Mouse (Mus musculus): Measurements from ENCODE around the gene Lpp. TPM values are rescaled to one million over a fixed set of nuclear protein-coding genes. Genes with fewer than 3 reads are reported as not detected.
A peak's percentile ranks its signal among the peaks of the same experiment; 100 is the strongest.

The Lpp gene
- total and polyA plus RNA-seq, 2 experiments from 2014 or later: 7.9 to 15.9 TPM

- 68% methylated on average over 2 of the region's 2 CpGs for WGBS
- peaks cover 3% of the 10 kb centered on the region; the same call in 1 of the 2 replicates for H3K4me1 ChIP-seq (ENCODE audit: insufficient read depth, low read length)
- ATAC-seq (ENCODE audit: low FRiP score) (no peak), DNase-seq (ENCODE audit: low spot score) (no peak)
- TF ChIP-seq CTCF (IDR thresholded peaks at IDR 0.05): no peak
- H3K27ac ChIP-seq (ENCODE audit: low read depth, low read length): no peak overlapping the region
- H3K27me3 ChIP-seq (ENCODE audit: insufficient read depth, low read length): no peaks in the 10 kb centered on the region
- no peak overlapping the region for H3K4me2 ChIP-seq (ENCODE audit: low read depth, low read length, poor library complexity, severe bottlenecking)
- H3K36me3 ChIP-seq (ENCODE audit: insufficient read depth, low read length): no peaks in the 10 kb centered on the region
- H3K4me3 ChIP-seq (ENCODE audit: low read depth, low read length): no peak overlapping the region
- no peak overlapping the region for H3K9ac ChIP-seq (replicated peaks; ENCODE audit: low read length, poor library complexity, severe bottlenecking)
- H3K9me3 ChIP-seq (ENCODE audit: low read length): no peaks in the 10 kb centered on the region
Measured at GRCm38 (mm10) chr16:24735754-24736153, 342.4 kb downstream of the Lpp start.

- Histone ChIP-seq H3K27ac (ENCODE audit: low read depth, low read length) (no peak overlapping the region), H3K9me3 (ENCODE audit: low read length) (no peaks in the 10 kb centered on the region), H3K4me2 (ENCODE audit: low read depth, low read length, poor library complexity, severe bottlenecking) (no peak overlapping the region), H3K9ac (replicated peaks; ENCODE audit: low read length, poor library complexity, severe bottlenecking) (no peak overlapping the region), H3K36me3 (ENCODE audit: insufficient read depth, low read length) (no peaks in the 10 kb centered on the region), H3K4me3 (ENCODE audit: low read depth, low read length) (no peak overlapping the region), H3K27me3 (ENCODE audit: insufficient read depth, low read length) (no peaks in the 10 kb centered on the region), H3K4me1 (ENCODE audit: insufficient read depth, low read length) (peaks cover 3% of the 10 kb centered on the region; the same call in 1 of the 2 replicates)
- WGBS: 42% methylated on average over 10 of the region's 10 CpGs
- DNase-seq (ENCODE audit: low spot score) (no peak), ATAC-seq (ENCODE audit: low FRiP score) (no peak)
- TF ChIP-seq CTCF (IDR thresholded peaks at IDR 0.05): no peak
Measured at GRCm38 (mm10) chr16:24737362-24738057, 344.2 kb downstream of the Lpp start.

GRCm38 (mm10) chr16:24740714-24741113 lies 347.4 kb downstream of the Lpp start:
- DNase-seq (ENCODE audit: low spot score) (no peak), ATAC-seq (ENCODE audit: low FRiP score) (no peak)
- no peak overlapping the region for H3K27ac ChIP-seq (ENCODE audit: low read depth, low read length)
- H3K36me3 ChIP-seq (ENCODE audit: insufficient read depth, low read length): no peaks in the 10 kb centered on the region
- H3K4me3 ChIP-seq (ENCODE audit: low read depth, low read length): no peak overlapping the region
- no peak overlapping the region for H3K4me2 ChIP-seq (ENCODE audit: low read depth, low read length, poor library complexity, severe bottlenecking)
- peak; percentile 44 for TF ChIP-seq CTCF (IDR thresholded peaks at IDR 0.05)
- no peak overlapping the region for H3K9ac ChIP-seq (replicated peaks; ENCODE audit: low read length, poor library complexity, severe bottlenecking)
- peaks cover 3% of the 10 kb centered on the region; the same call in 1 of the 2 replicates for H3K4me1 ChIP-seq (ENCODE audit: insufficient read depth, low read length)
- WGBS: 87% methylated on average over 4 of the region's 4 CpGs
- no peaks in the 10 kb centered on the region for H3K27me3 ChIP-seq (ENCODE audit: insufficient read depth, low read length)
- no peaks in the 10 kb centered on the region for H3K9me3 ChIP-seq (ENCODE audit: low read length)

- no peak overlapping the region for H3K4me3 ChIP-seq (ENCODE audit: low read depth, low read length)
- TF ChIP-seq CTCF (IDR thresholded peaks at IDR 0.05): no peak
- no peak overlapping the region for H3K27ac ChIP-seq (ENCODE audit: low read depth, low read length)
- no peaks in the 10 kb centered on the region for H3K27me3 ChIP-seq (ENCODE audit: insufficient read depth, low read length)
- no peak overlapping the region for H3K9ac ChIP-seq (replicated peaks; ENCODE audit: low read length, poor library complexity, severe bottlenecking)
- H3K36me3 ChIP-seq (ENCODE audit: insufficient read depth, low read length): no peaks in the 10 kb centered on the region
- DNase-seq (ENCODE audit: low spot score) (no peak), ATAC-seq (ENCODE audit: low FRiP score) (no peak)
- no peaks in the 10 kb centered on the region for H3K9me3 ChIP-seq (ENCODE audit: low read length)
- no peaks in the 10 kb centered on the region for H3K4me1 ChIP-seq (ENCODE audit: insufficient read depth, low read length)
- H3K4me2 ChIP-seq (ENCODE audit: low read depth, low read length, poor library complexity, severe bottlenecking): no peak overlapping the region
Measured at GRCm38 (mm10) chr16:24749816-24750215, 356.5 kb downstream of the Lpp start.

GRCm38 (mm10) chr16:24756141-24756540 lies 362.8 kb downstream of the Lpp start:
- no peak for ATAC-seq (ENCODE audit: low FRiP score)

GRCm38 (mm10) chr16:24766051-24766450 lies 372.7 kb downstream of the Lpp start:
- DNase-seq (ENCODE audit: low spot score) (no peak), ATAC-seq (ENCODE audit: low FRiP score) (no peak)
- Histone ChIP-seq H3K4me3 (ENCODE audit: low read depth, low read length) (no peak overlapping the region), H3K9me3 (ENCODE audit: low read length) (no peaks in the 10 kb centered on the region), H3K27me3 (ENCODE audit: insufficient read depth, low read length) (no peaks in the 10 kb centered on the region), H3K4me1 (ENCODE audit: insufficient read depth, low read length) (no peaks in the 10 kb centered on the region), H3K4me2 (ENCODE audit: low read depth, low read length, poor library complexity, severe bottlenecking) (no peak overlapping the region), H3K27ac (ENCODE audit: low read depth, low read length) (no peak overlapping the region), H3K9ac (replicated peaks; ENCODE audit: low read length, poor library complexity, severe bottlenecking) (no peak overlapping the region), H3K36me3 (ENCODE audit: insufficient read depth, low read length) (no peaks in the 10 kb centered on the region)
- WGBS: 90% methylated on average over 3 of the region's 3 CpGs
- no peak for TF ChIP-seq CTCF (IDR thresholded peaks at IDR 0.05)

More at GRCm38 (mm10) chr16:24756141-24756540, 362.8 kb downstream of the Lpp start:
- WGBS: 91% methylated on average over 9 of the region's 9 CpGs
- H3K9ac ChIP-seq (replicated peaks; ENCODE audit: low read length, poor library complexity, severe bottlenecking): no peak overlapping the region
- H3K36me3 ChIP-seq (ENCODE audit: insufficient read depth, low read length): no peaks in the 10 kb centered on the region
- no peak overlapping the region for H3K4me3 ChIP-seq (ENCODE audit: low read depth, low read length)
- DNase-seq (ENCODE audit: low spot score): no peak
- H3K27ac ChIP-seq (ENCODE audit: low read depth, low read length): no peak overlapping the region
- no peaks in the 10 kb centered on the region for H3K4me1 ChIP-seq (ENCODE audit: insufficient read depth, low read length)
- H3K4me2 ChIP-seq (ENCODE audit: low read depth, low read length, poor library complexity, severe bottlenecking): no peak overlapping the region
- no peak for TF ChIP-seq CTCF (IDR thresholded peaks at IDR 0.05)
- no peaks in the 10 kb centered on the region for H3K9me3 ChIP-seq (ENCODE audit: low read length)
- H3K27me3 ChIP-seq (ENCODE audit: insufficient read depth, low read length): no peaks in the 10 kb centered on the region
